Comparison of ENCODE assay signal across 8 mouse cellular contexts in genomic region chr7:62348804-62349190, GRCm38 (mm10). TPM values are rescaled to one million over a fixed set of nuclear protein-coding genes. Genes with fewer than 3 reads are reported as not detected.
A peak's percentile ranks its signal among the peaks of the same experiment; 100 is the strongest.
DNase-seq lines count a peak whose midpoint lies in the region; ATAC-seq and TF ChIP-seq lines count a peak whose summit lies in the region.

No protein-coding gene starts in this region.

- no peak for DNase-seq in layer of hippocampus, adult 2 months (ENCODE audit: low spot score in 2 of 2)
- no peak for DNase-seq in layer of hippocampus, adult 9-11 months
- DNase-seq in limb, embryonic 11.5 days (ENCODE audit: low spot score): peak; percentile 20
- DNase-seq in right cerebral cortex, postnatal 14 days: peak; percentile 3
- DNase-seq in urinary bladder, postnatal 14 days (ENCODE audit: low spot score): no peak
- no peak for DNase-seq in ovary, postnatal 14 days (ENCODE audit: low spot score)

- no peaks in the 10 kb centered on the region for H3K9me3 ChIP-seq in heart, embryonic 13.5 days
- H3K9me3 ChIP-seq in limb, embryonic 11.5 days (ENCODE audit: control insufficient read depth, low read length): no peaks in the 10 kb centered on the region

- peak overlapping the region; percentile 73 for H3K4me2 ChIP-seq in heart, embryonic 13.5 days
- peak overlapping the region; percentile 53 for H3K4me2 ChIP-seq in limb, embryonic 11.5 days (ENCODE audit: low read depth, severe bottlenecking)

- no peaks in the 10 kb centered on the region for H3K4me1 ChIP-seq in brown adipose tissue, adult 24 weeks (ENCODE audit: control insufficient read depth, insufficient read depth, insufficient read length, low read length)
- peaks cover 4% of the 10 kb centered on the region; the same call in 1 of the 2 replicates for H3K4me1 ChIP-seq in heart, embryonic 13.5 days
- no peaks in the 10 kb centered on the region for H3K4me1 ChIP-seq in limb, embryonic 11.5 days (ENCODE audit: control insufficient read depth, insufficient read depth, low read length)

- no peak for ATAC-seq in heart, embryonic 13.5 days (ENCODE audit: extremely low read depth, insufficient number of reproducible peaks, low FRiP score, low TSS enrichment)
- 0 out of 2 replicates have a peak, but pooled peaks have one; percentile 48 for ATAC-seq in limb, embryonic 11.5 days (ENCODE audit: insufficient number of reproducible peaks, low FRiP score, low TSS enrichment, low read depth)

- no peak for TF ChIP-seq CTCF in layer of hippocampus, adult 2 months (conservative IDR thresholded peaks at IDR 0.05)

- H3K4me3 ChIP-seq in layer of hippocampus, adult 2 months: peak overlapping the region; percentile 65
- H3K4me3 ChIP-seq in brown adipose tissue, adult 24 weeks (ENCODE audit: insufficient read depth, low read depth, low read length): peak overlapping the region; percentile 60
- H3K4me3 ChIP-seq in heart, embryonic 13.5 days: peak overlapping the region; percentile 60
- peak overlapping the region; percentile 45 for H3K4me3 ChIP-seq in limb, embryonic 11.5 days (ENCODE audit: low read depth, low read length)

- H3K27me3 ChIP-seq in heart, embryonic 13.5 days (replicated peaks): no peaks in the 10 kb centered on the region
- H3K27me3 ChIP-seq in limb, embryonic 11.5 days (ENCODE audit: control insufficient read depth, insufficient read depth, low read length): no peaks in the 10 kb centered on the region

- 26% methylated on average over 17 of the region's 17 CpGs for WGBS in heart, embryonic 13.5 days
- WGBS in limb, embryonic 11.5 days: 36% methylated on average over 17 of the region's 17 CpGs

- H3K27ac ChIP-seq in layer of hippocampus, adult 2 months: peak overlapping the region; percentile 80
- H3K27ac ChIP-seq in brown adipose tissue, adult 24 weeks (replicated peaks; ENCODE audit: low read depth, low read length): no peak overlapping the region
- H3K27ac ChIP-seq in heart, embryonic 13.5 days (replicated peaks): no peak overlapping the region; the same call in 1 of the 2 replicates
- no peak overlapping the region for H3K27ac ChIP-seq in limb, embryonic 11.5 days (replicated peaks; ENCODE audit: low read depth, low read length)

- peak overlapping the region; percentile 80 for H3K9ac ChIP-seq in heart, embryonic 13.5 days
- H3K9ac ChIP-seq in limb, embryonic 11.5 days (ENCODE audit: low read length): peak overlapping the region; percentile 65

- no peaks in the 10 kb centered on the region for H3K36me3 ChIP-seq in heart, embryonic 13.5 days
- H3K36me3 ChIP-seq in limb, embryonic 11.5 days (ENCODE audit: control insufficient read depth, insufficient read depth, low read length): no peaks in the 10 kb centered on the region

RNA-seq across cellular contexts. Expression of gene Ndn, which starts 2.4 kb away (rescaled TPM):
- 100 to 1,000 TPM; 121 to 134 TPM for total RNA-seq in layer of hippocampus, adult 2 months (2021)
- 16.8 and 18.7 TPM in 2 replicates for polyA plus RNA-seq in brown adipose tissue, adult 24 weeks (2012; ENCODE audit: insufficient read depth, insufficient read length, missing spikeins)
- 63.9 and 65.2 TPM in 2 replicates for polyA plus RNA-seq in heart, embryonic 13.5 days (2015; fragmentation: Nextera tagmentation; extraction: Ambion mirVana)
- polyA plus RNA-seq in limb, embryonic 11.5 days (2014; fragmentation: Nextera tagmentation; extraction: Ambion mirVana): 87.6 and 95.0 TPM in 2 replicates

RNA-seq across cellular contexts. Expression of gene Magel2, which starts 28.0 kb away (rescaled TPM):
- 1 to 10 TPM; 1.2 to 1.3 TPM for total RNA-seq in layer of hippocampus, adult 2 months (2021)
- not detected in 2 replicates for polyA plus RNA-seq in brown adipose tissue, adult 24 weeks (2012; ENCODE audit: insufficient read depth, insufficient read length, missing spikeins)
- 0.34 and 0.57 TPM in 2 replicates for polyA plus RNA-seq in heart, embryonic 13.5 days (2015; fragmentation: Nextera tagmentation; extraction: Ambion mirVana)
- 3.0 and 5.6 TPM in 2 replicates for polyA plus RNA-seq in limb, embryonic 11.5 days (2014; fragmentation: Nextera tagmentation; extraction: Ambion mirVana)

Comparison
In these comparisons a context has a peak if more than half of its experiments do, and no peak if none do; other contexts are left out.
1. DNase-seq: peak in limb, embryonic 11.5 days (single experiment) and right cerebral cortex, postnatal 14 days (single experiment); none in layer of hippocampus, adult 2 months (0 of 2), layer of hippocampus, adult 9-11 months (single experiment), urinary bladder, postnatal 14 days (single experiment) and ovary, postnatal 14 days (single experiment).
2. Peak in every context shown above with its lines, with median percentiles within 50 percentile points of each other: H3K4me3 ChIP-seq.